Mouse (Mus musculus) bone marrow, adult 2 months (tissue): ENCODE measurements around the gene Ush2a.

Experiments
- CTCF ChIP-seq: fragments of 200-500 bp; IDR thresholded peaks from 2 replicates; pipeline ENCODE4 v1.5.1; 2011; ENCODE audit warnings: low read length, control low read depth; ENCODE audit not compliant: control insufficient read depth, insufficient read depth
- POLR2A ChIP-seq: fragments of 200-500 bp; IDR thresholded peaks from 2 replicates; pipeline ENCODE4 v1.6.1; 2011; ENCODE audit warnings: low read depth, mild to moderate bottlenecking, control low read depth, low read length, borderline replicate concordance; ENCODE audit not compliant: control insufficient read depth

DNA sequence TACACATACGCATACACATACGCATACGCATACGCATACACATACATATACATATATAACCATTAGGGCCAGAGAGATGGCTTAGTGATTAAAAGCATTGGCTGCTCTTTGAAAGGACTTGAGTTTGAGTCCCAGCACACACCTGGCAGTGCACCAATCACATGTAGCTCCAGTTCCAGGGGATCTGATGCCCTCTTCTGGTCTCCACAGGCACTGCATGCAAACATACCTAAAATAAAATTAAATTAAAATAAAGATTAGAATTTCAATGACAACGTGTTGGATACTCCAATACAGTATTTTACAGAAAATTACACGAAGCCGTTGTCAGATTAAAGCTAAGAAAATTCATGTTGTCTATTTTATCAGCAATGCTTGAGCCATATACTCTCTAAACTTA is 336.2 kb downstream of the Ush2a start:
- no peak for TF ChIP-seq CTCF
- TF ChIP-seq POLR2A: no peak
